Mouse (Mus musculus): ENCODE measurements around the gene Cuedc1. TPM values are rescaled to one million over a fixed set of nuclear protein-coding genes. Genes with fewer than 3 reads are reported as not detected.

Cuedc1 gene
- polyA plus RNA-seq, 1 experiment from 2014 or later: 3.4 TPM

- Histone ChIP-seq H3K4me1 (peaks cover 32% of the 10 kb centered on the region), H3K27ac (no peak overlapping the region), H3K4me3 (no peak overlapping the region), H3K9me3 (replicated peaks) (no peaks in the 10 kb centered on the region), H3K4me2 (no peak overlapping the region), H3K36me3 (no peaks in the 10 kb centered on the region), H3K9ac (no peak overlapping the region), H3K27me3 (replicated peaks) (peaks cover 23% of the 10 kb centered on the region; the same call in 1 of the 2 replicates)
- ATAC-seq: no peak
- 63% methylated on average over 5 of the region's 5 CpGs for WGBS (ENCODE audit: insufficient replicate concordance)
Observed at GRCm38 (mm10) chr11:88158842-88159246, 61.0 kb downstream of the Cuedc1 start.

GRCm38 (mm10) chr11:88159389-88159788 is 61.5 kb downstream of the Cuedc1 start:
- Histone ChIP-seq H3K4me2 (no peak overlapping the region), H3K4me3 (no peak overlapping the region), H3K27me3 (replicated peaks) (peaks cover 25% of the 10 kb centered on the region; the same call in 1 of the 2 replicates), H3K9me3 (replicated peaks) (no peaks in the 10 kb centered on the region), H3K4me1 (peaks cover 29% of the 10 kb centered on the region), H3K9ac (no peak overlapping the region), H3K36me3 (no peaks in the 10 kb centered on the region), H3K27ac (no peak overlapping the region)
- no peak for ATAC-seq
- 67% methylated on average over 11 of the region's 11 CpGs for WGBS (ENCODE audit: insufficient replicate concordance)

GRCm38 (mm10) chr11:88160316-88160715 is 62.5 kb downstream of the Cuedc1 start:
- no peak overlapping the region for H3K9ac ChIP-seq
- H3K4me2 ChIP-seq: no peak overlapping the region
- ATAC-seq: no peak
- no peak overlapping the region for H3K4me3 ChIP-seq
- WGBS (ENCODE audit: insufficient replicate concordance): 43% methylated on average over 5 of the region's 5 CpGs
- no peaks in the 10 kb centered on the region for H3K9me3 ChIP-seq (replicated peaks)
- peaks cover 35% of the 10 kb centered on the region for H3K4me1 ChIP-seq
- H3K36me3 ChIP-seq: no peaks in the 10 kb centered on the region
- H3K27ac ChIP-seq: no peak overlapping the region
- peaks cover 31% of the 10 kb centered on the region for H3K27me3 ChIP-seq (replicated peaks)

- no peaks in the 10 kb centered on the region for H3K9me3 ChIP-seq (replicated peaks)
- H3K36me3 ChIP-seq: no peaks in the 10 kb centered on the region
- no peak for ATAC-seq
- WGBS (ENCODE audit: insufficient replicate concordance): under 1% methylated on average over 16 of the region's 33 CpGs
- peak overlapping the region; percentile 80 for H3K4me2 ChIP-seq
- peak overlapping the region; percentile 47 for H3K4me3 ChIP-seq
- H3K9ac ChIP-seq: peak overlapping the region; percentile 63
- peaks cover 36% of the 10 kb centered on the region for H3K4me1 ChIP-seq
- peak overlapping the region; percentile 69 for H3K27ac ChIP-seq
- H3K27me3 ChIP-seq (replicated peaks): peaks cover 35% of the 10 kb centered on the region
Observed at GRCm38 (mm10) chr11:88161051-88161581, 63.3 kb downstream of the Cuedc1 start.

- peak overlapping the region; percentile 62 for H3K27ac ChIP-seq
- H3K9ac ChIP-seq: peak overlapping the region; percentile 63
- no peaks in the 10 kb centered on the region for H3K9me3 ChIP-seq (replicated peaks)
- H3K4me3 ChIP-seq: peak overlapping the region; percentile 47
- WGBS (ENCODE audit: insufficient replicate concordance): under 1% methylated on average over 15 of the region's 15 CpGs
- peak overlapping the region; percentile 80 for H3K4me2 ChIP-seq
- H3K4me1 ChIP-seq: peaks cover 36% of the 10 kb centered on the region
- peak; percentile 66 for ATAC-seq
- no peaks in the 10 kb centered on the region for H3K36me3 ChIP-seq
- H3K27me3 ChIP-seq (replicated peaks): peaks cover 41% of the 10 kb centered on the region
Observed at GRCm38 (mm10) chr11:88161651-88162362, 63.9 kb downstream of the Cuedc1 start.

GRCm38 (mm10) chr11:88162740-88163139 is 64.9 kb downstream of the Cuedc1 start:
- Histone ChIP-seq H3K4me2 (no peak overlapping the region), H3K9me3 (replicated peaks) (no peaks in the 10 kb centered on the region), H3K4me1 (peaks cover 36% of the 10 kb centered on the region), H3K27me3 (replicated peaks) (peaks cover 44% of the 10 kb centered on the region), H3K27ac (no peak overlapping the region), H3K9ac (no peak overlapping the region), H3K4me3 (no peak overlapping the region), H3K36me3 (no peaks in the 10 kb centered on the region)
- ATAC-seq: no peak
- 38% methylated on average over 4 of the region's 4 CpGs for whole genome bisulfite sequencing (ENCODE audit: insufficient replicate concordance)

- peak; percentile 20; the same call in 1 of the 2 replicates for ATAC-seq
- Histone ChIP-seq H3K4me1 (peaks cover 36% of the 10 kb centered on the region), H3K4me3 (no peak overlapping the region), H3K4me2 (no peak overlapping the region; the same call in 1 of the 2 replicates), H3K27ac (no peak overlapping the region), H3K9me3 (replicated peaks) (no peaks in the 10 kb centered on the region), H3K9ac (no peak overlapping the region), H3K36me3 (no peaks in the 10 kb centered on the region), H3K27me3 (replicated peaks) (peaks cover 54% of the 10 kb centered on the region)
- whole genome bisulfite sequencing (ENCODE audit: insufficient replicate concordance): 27% methylated on average over 7 of the region's 7 CpGs
Observed at GRCm38 (mm10) chr11:88164213-88164723, 66.4 kb downstream of the Cuedc1 start.

- WGBS (ENCODE audit: insufficient replicate concordance): 25% methylated on average over 15 of the region's 15 CpGs
- peaks cover 55% of the 10 kb centered on the region for H3K27me3 ChIP-seq (replicated peaks)
- no peaks in the 10 kb centered on the region for H3K9me3 ChIP-seq (replicated peaks)
- no peak overlapping the region for H3K27ac ChIP-seq
- no peak overlapping the region; the same call in 1 of the 2 replicates for H3K4me2 ChIP-seq
- H3K4me3 ChIP-seq: no peak overlapping the region
- no peak for ATAC-seq
- no peak overlapping the region for H3K9ac ChIP-seq
- peaks cover 35% of the 10 kb centered on the region for H3K4me1 ChIP-seq
- no peaks in the 10 kb centered on the region for H3K36me3 ChIP-seq
Observed at GRCm38 (mm10) chr11:88164801-88165377, 67.0 kb downstream of the Cuedc1 start.

GRCm38 (mm10) chr11:88165683-88166364 is 68.0 kb downstream of the Cuedc1 start:
- Histone ChIP-seq H3K27me3 (replicated peaks) (peaks cover 58% of the 10 kb centered on the region), H3K9ac (no peak overlapping the region), H3K4me1 (peaks cover 27% of the 10 kb centered on the region), H3K27ac (no peak overlapping the region), H3K9me3 (replicated peaks) (no peaks in the 10 kb centered on the region), H3K4me2 (no peak overlapping the region), H3K36me3 (no peaks in the 10 kb centered on the region), H3K4me3 (no peak overlapping the region)
- no peak for ATAC-seq
- WGBS (ENCODE audit: insufficient replicate concordance): 54% methylated on average over 10 of the region's 10 CpGs

- H3K4me3 ChIP-seq: no peak overlapping the region
- H3K36me3 ChIP-seq: no peaks in the 10 kb centered on the region
- ATAC-seq: no peak
- peaks cover 59% of the 10 kb centered on the region for H3K27me3 ChIP-seq (replicated peaks)
- no peak overlapping the region for H3K9ac ChIP-seq
- H3K4me2 ChIP-seq: no peak overlapping the region
- WGBS (ENCODE audit: insufficient replicate concordance): 74% methylated on average over 7 of the region's 7 CpGs
- no peaks in the 10 kb centered on the region for H3K9me3 ChIP-seq (replicated peaks)
- no peak overlapping the region for H3K27ac ChIP-seq
- H3K4me1 ChIP-seq: peaks cover 21% of the 10 kb centered on the region
Observed at GRCm38 (mm10) chr11:88166471-88166870, 68.6 kb downstream of the Cuedc1 start.

GRCm38 (mm10) chr11:88168611-88169010 is 70.8 kb downstream of the Cuedc1 start:
- H3K9me3 ChIP-seq (replicated peaks): no peaks in the 10 kb centered on the region
- no peak overlapping the region for H3K4me3 ChIP-seq
- no peaks in the 10 kb centered on the region for H3K36me3 ChIP-seq
- ATAC-seq: no peak
- H3K27ac ChIP-seq: no peak overlapping the region
- H3K4me1 ChIP-seq: peaks cover 24% of the 10 kb centered on the region
- no peak overlapping the region for H3K9ac ChIP-seq
- 39% methylated on average over 3 of the region's 3 CpGs for WGBS (ENCODE audit: insufficient replicate concordance)
- no peak overlapping the region for H3K4me2 ChIP-seq
- peaks cover 78% of the 10 kb centered on the region for H3K27me3 ChIP-seq (replicated peaks)
